ENCODE assay signal across 9 mouse cellular contexts in genomic region chr3:127827123-127827522, GRCm38 (mm10). TPM values are rescaled to one million over a fixed set of nuclear protein-coding genes. Genes with fewer than 3 reads are reported as not detected.
A peak's percentile ranks its signal among the peaks of the same experiment; 100 is the strongest.
DNase-seq lines count a peak whose midpoint lies in the region; ATAC-seq lines count a peak whose summit lies in the region.
"Had no signal": no experiment of that assay in that cellular context is flagged by ENCODE, and none has a peak within 500 bp of the region (broad histone marks: within the 10 kb centered on the region; RNA-seq: fewer than 3 reads in every experiment).

No protein-coding gene starts in this region.

- no peak overlapping the region for H3K4me2 ChIP-seq in midbrain, embryonic 12.5 days (replicated peaks)
- H3K4me2 ChIP-seq in midbrain, embryonic 11.5 days: no peak overlapping the region
- no peak overlapping the region for H3K4me2 ChIP-seq in hindbrain, embryonic 13.5 days
- H3K4me2 ChIP-seq in stomach, embryonic 16.5 days (ENCODE audit: low read depth, low read length): 0 out of 2 replicates have a peak overlapping the region, but pooled peaks have one; percentile 0

- peaks cover 8% of the 10 kb centered on the region; the same call in 1 of the 2 replicates for H3K36me3 ChIP-seq in midbrain, embryonic 12.5 days
- no peaks in the 10 kb centered on the region for H3K36me3 ChIP-seq in midbrain, embryonic 11.5 days (ENCODE audit: control insufficient read depth, insufficient read depth, low read length)
- peaks cover 3% of the 10 kb centered on the region for H3K36me3 ChIP-seq in hindbrain, embryonic 13.5 days
- no peaks in the 10 kb centered on the region for H3K36me3 ChIP-seq in stomach, embryonic 16.5 days (ENCODE audit: control insufficient read depth, insufficient read depth, low read length)

- WGBS in midbrain, embryonic 12.5 days: 41% methylated on average over 7 of the region's 7 CpGs
- WGBS in midbrain, embryonic 11.5 days: 61% methylated on average over 7 of the region's 7 CpGs
- WGBS in hindbrain, embryonic 13.5 days: 43% methylated on average over 7 of the region's 7 CpGs
- WGBS in stomach, embryonic 16.5 days: 25% methylated on average over 7 of the region's 7 CpGs

- no peaks in the 10 kb centered on the region for H3K9me3 ChIP-seq in midbrain, embryonic 12.5 days
- no peaks in the 10 kb centered on the region for H3K9me3 ChIP-seq in midbrain, embryonic 11.5 days (ENCODE audit: control insufficient read depth, low read length)
- no peaks in the 10 kb centered on the region for H3K9me3 ChIP-seq in hindbrain, embryonic 13.5 days
- H3K9me3 ChIP-seq in stomach, embryonic 16.5 days (replicated peaks; ENCODE audit: control insufficient read depth, low read length): no peaks in the 10 kb centered on the region

- no peak for ATAC-seq in midbrain, embryonic 12.5 days (ENCODE audit: low FRiP score, low read depth)
- no peak for ATAC-seq in midbrain, embryonic 11.5 days (ENCODE audit: low FRiP score)
- 0 out of 2 replicates have a peak, but pooled peaks have one; percentile 49 for ATAC-seq in hindbrain, embryonic 13.5 days (ENCODE audit: low FRiP score)
- peak; percentile 80 for ATAC-seq in stomach, embryonic 16.5 days (ENCODE audit: insufficient read depth, low FRiP score)

- 0 out of 2 replicates have a peak, but pooled peaks cover 11% of the 10 kb centered on the region for H3K4me1 ChIP-seq in midbrain, embryonic 12.5 days
- H3K4me1 ChIP-seq in midbrain, embryonic 11.5 days (ENCODE audit: control insufficient read depth, insufficient read depth, low read length): no peaks in the 10 kb centered on the region
- H3K4me1 ChIP-seq in hindbrain, embryonic 13.5 days (replicated peaks): peaks cover 12% of the 10 kb centered on the region
- H3K4me1 ChIP-seq in stomach, embryonic 16.5 days (ENCODE audit: control insufficient read depth, insufficient read depth, low read length): peaks cover 22% of the 10 kb centered on the region; the same call in 1 of the 2 replicates

- H3K4me3 ChIP-seq in midbrain, embryonic 12.5 days: no peak overlapping the region
- H3K4me3 ChIP-seq in midbrain, embryonic 11.5 days (ENCODE audit: low read depth, low read length): no peak overlapping the region
- H3K4me3 ChIP-seq in hindbrain, embryonic 13.5 days: no peak overlapping the region
- H3K4me3 ChIP-seq in stomach, embryonic 16.5 days (replicated peaks; ENCODE audit: low read length): no peak overlapping the region

- no peak for DNase-seq in midbrain, embryonic 11.5 days (ENCODE audit: low spot score, missing footprints)
- DNase-seq in kidney, postnatal 36 days: peak; percentile 47 to 56
- no peak for DNase-seq in right cerebral cortex, postnatal 4 days
- no peak for DNase-seq in spleen, postnatal 10 days (ENCODE audit: low spot score in 2 of 2)
- no peak for DNase-seq in layer of hippocampus, postnatal 36 days
- DNase-seq: thymus, postnatal 25 days had no signal

- H3K27ac ChIP-seq in midbrain, embryonic 12.5 days (replicated peaks): peak overlapping the region; percentile 35
- H3K27ac ChIP-seq in midbrain, embryonic 11.5 days (ENCODE audit: low read depth, low read length): no peak overlapping the region
- H3K27ac ChIP-seq in hindbrain, embryonic 13.5 days: peak overlapping the region; percentile 48
- peak overlapping the region; percentile 12 for H3K27ac ChIP-seq in stomach, embryonic 16.5 days (ENCODE audit: low read length)

- no peaks in the 10 kb centered on the region for H3K27me3 ChIP-seq in midbrain, embryonic 12.5 days
- H3K27me3 ChIP-seq in midbrain, embryonic 11.5 days (ENCODE audit: control insufficient read depth, insufficient read depth, low read length): no peaks in the 10 kb centered on the region
- no peaks in the 10 kb centered on the region for H3K27me3 ChIP-seq in hindbrain, embryonic 13.5 days
- H3K27me3 ChIP-seq in stomach, embryonic 16.5 days (ENCODE audit: control insufficient read depth, insufficient read depth, low read length): no peaks in the 10 kb centered on the region

- no peak overlapping the region for H3K9ac ChIP-seq in midbrain, embryonic 12.5 days (replicated peaks)
- H3K9ac ChIP-seq in midbrain, embryonic 11.5 days (ENCODE audit: low read length): no peak overlapping the region
- H3K9ac ChIP-seq in hindbrain, embryonic 13.5 days: 0 out of 2 replicates have a peak overlapping the region, but pooled peaks have one; percentile 24
- H3K9ac ChIP-seq in stomach, embryonic 16.5 days (ENCODE audit: low read length): no peak overlapping the region

RNA-seq across cellular contexts. Expression of gene Ap1ar, which starts 10.2 kb away (rescaled TPM):
- 71.0 and 79.9 TPM in 2 replicates for polyA plus RNA-seq in midbrain, embryonic 12.5 days (2016; fragmentation: Nextera tagmentation; extraction: Ambion mirVana)
- polyA plus RNA-seq in midbrain, embryonic 11.5 days (2014; fragmentation: Nextera tagmentation; extraction: Ambion mirVana): 70.9 and 73.9 TPM in 2 replicates
- 83.0 and 85.1 TPM in 2 replicates for polyA plus RNA-seq in hindbrain, embryonic 13.5 days (2015; fragmentation: Nextera tagmentation; extraction: Ambion mirVana)
- 42.2 and 43.3 TPM in 2 replicates for polyA plus RNA-seq in stomach, embryonic 16.5 days (2015; fragmentation: Nextera tagmentation; extraction: Ambion mirVana)
- 10 to 100 TPM; 77.7 to 81.5 TPM for total RNA-seq in layer of hippocampus, postnatal 36 days (2021)

RNA-seq across cellular contexts. Expression of gene Tifa, which starts 37.5 kb away (rescaled TPM):
- polyA plus RNA-seq in midbrain, embryonic 12.5 days (2016; fragmentation: Nextera tagmentation; extraction: Ambion mirVana): 3.4 and 5.5 TPM in 2 replicates
- 3.7 and 4.3 TPM in 2 replicates for polyA plus RNA-seq in midbrain, embryonic 11.5 days (2014; fragmentation: Nextera tagmentation; extraction: Ambion mirVana)
- 3.5 and 4.7 TPM in 2 replicates for polyA plus RNA-seq in hindbrain, embryonic 13.5 days (2015; fragmentation: Nextera tagmentation; extraction: Ambion mirVana)
- 7.3 and 7.4 TPM in 2 replicates for polyA plus RNA-seq in stomach, embryonic 16.5 days (2015; fragmentation: Nextera tagmentation; extraction: Ambion mirVana)
- total RNA-seq in layer of hippocampus, postnatal 36 days (2021): 1 to 10 TPM; 6.6 to 7.7 TPM

RNA-seq across cellular contexts. Expression of gene Alpk1, which starts 46.8 kb away (rescaled TPM):
- 1.0 and 1.4 TPM in 2 replicates for polyA plus RNA-seq in midbrain, embryonic 12.5 days (2016; fragmentation: Nextera tagmentation; extraction: Ambion mirVana)
- 0.70 and 0.72 TPM in 2 replicates for polyA plus RNA-seq in midbrain, embryonic 11.5 days (2014; fragmentation: Nextera tagmentation; extraction: Ambion mirVana)
- 0.79 and 1.3 TPM in 2 replicates for polyA plus RNA-seq in hindbrain, embryonic 13.5 days (2015; fragmentation: Nextera tagmentation; extraction: Ambion mirVana)
- 2.8 and 4.3 TPM in 2 replicates for polyA plus RNA-seq in stomach, embryonic 16.5 days (2015; fragmentation: Nextera tagmentation; extraction: Ambion mirVana)
- total RNA-seq in layer of hippocampus, postnatal 36 days (2021): 1 to 10 TPM; 7.8 to 7.9 TPM

Comparison
In these comparisons a context has a peak if more than half of its experiments do, and no peak if none do; other contexts are left out.
1. ATAC-seq: peak in hindbrain, embryonic 13.5 days (single experiment) and stomach, embryonic 16.5 days (single experiment); none in midbrain, embryonic 12.5 days (single experiment) and midbrain, embryonic 11.5 days (single experiment).
2. DNase-seq: peak in kidney, postnatal 36 days (2 of 2); none in midbrain, embryonic 11.5 days (single experiment), right cerebral cortex, postnatal 4 days (single experiment), spleen, postnatal 10 days (0 of 2) and layer of hippocampus, postnatal 36 days (0 of 2).